16 mouse cellular contexts compared by ENCODE assay signal in the genomic region with DNA sequence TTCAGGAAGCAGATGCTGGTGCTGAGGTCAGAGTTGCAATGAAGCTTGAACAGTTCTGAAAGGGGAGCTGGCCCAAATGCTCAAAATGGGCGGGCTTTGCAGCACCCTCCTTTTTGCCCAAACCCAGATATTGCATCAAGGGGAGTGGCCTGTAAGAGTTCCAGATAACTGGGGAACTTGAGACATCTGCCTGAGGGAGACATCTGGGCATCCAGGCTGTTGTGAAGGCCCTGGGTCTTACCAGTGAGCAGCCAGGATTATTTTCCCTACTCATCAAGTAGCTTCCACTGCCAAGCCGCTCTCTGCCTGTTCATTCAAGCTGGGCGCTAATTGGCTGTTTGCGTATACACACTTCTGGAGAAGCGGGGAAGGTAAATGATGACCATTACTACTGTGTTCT. TPM values are rescaled to one million over a fixed set of nuclear protein-coding genes. Genes with fewer than 3 reads are reported as not detected.
A peak's percentile ranks its signal among the peaks of the same experiment; 100 is the strongest.
DNase-seq lines count a peak whose midpoint lies in the region; ATAC-seq and TF ChIP-seq lines count a peak whose summit lies in the region.
"Had no signal": no experiment of that assay in that cellular context is flagged by ENCODE, and none has a peak within 500 bp of the region (broad histone marks: within the 10 kb centered on the region; RNA-seq: fewer than 3 reads in every experiment).

Gene Il20rb, minus strand, starts transcription at position 358 of the 400 bp plus-strand sequence.

- intact Hi-C loops in heart, postnatal 14 days (cut with DNase I), result no loop called here

- no peaks in the 10 kb centered on the region; the same call in 1 of the 2 replicates for H3K36me3 ChIP-seq in heart, postnatal 0 days (replicated peaks; ENCODE audit: control insufficient read depth, insufficient read depth, low read length)
- 0 out of 2 replicates have a peak, but pooled peaks cover 4% of the 10 kb centered on the region for H3K36me3 ChIP-seq in forebrain, embryonic 13.5 days (ENCODE audit: poor library complexity, severe bottlenecking)
- H3K36me3 ChIP-seq: embryonic facial prominence, embryonic 13.5 days had no signal

- no peak for ATAC-seq in heart, postnatal 0 days (ENCODE audit: insufficient read depth, low read depth)
- ATAC-seq in forebrain, embryonic 13.5 days, result 0 out of 2 replicates have a peak, but pooled peaks have one; percentile 41

- TF ChIP-seq CTCF in cerebellum, adult 2 months (IDR thresholded peaks at IDR 0.05; ENCODE audit: borderline replicate concordance, insufficient read depth, low read depth, low read length), result no peak
- TF ChIP-seq CTCF in heart, postnatal 0 days (IDR thresholded peaks at IDR 0.05; ENCODE audit: low read depth), result no peak

- no peaks in the 10 kb centered on the region for H3K27me3 ChIP-seq in cerebellum, adult 2 months (ENCODE audit: control insufficient read depth, insufficient read depth, low read length)
- H3K27me3 ChIP-seq in heart, postnatal 0 days (ENCODE audit: control insufficient read depth, insufficient read depth, low read length), result no peaks in the 10 kb centered on the region
- H3K27me3 ChIP-seq in forebrain, embryonic 13.5 days, result no peaks in the 10 kb centered on the region
- H3K27me3 ChIP-seq: embryonic facial prominence, embryonic 13.5 days; heart, embryonic 13.5 days; hindbrain, embryonic 13.5 days had no signal

- H3K4me2 ChIP-seq in heart, postnatal 0 days (ENCODE audit: low read depth, low read length), result no peak within 1 kb of the TSS
- H3K4me2 ChIP-seq in forebrain, embryonic 13.5 days, result no peak within 1 kb of the TSS
- H3K4me2 ChIP-seq: embryonic facial prominence, embryonic 13.5 days; heart, embryonic 13.5 days; hindbrain, embryonic 13.5 days had no signal

- no peaks in the 10 kb centered on the region for H3K9me3 ChIP-seq in heart, postnatal 0 days (replicated peaks; ENCODE audit: control insufficient read depth, low read length)
- H3K9me3 ChIP-seq in forebrain, embryonic 13.5 days (replicated peaks), result no peaks in the 10 kb centered on the region
- H3K9me3 ChIP-seq: embryonic facial prominence, embryonic 13.5 days; heart, embryonic 13.5 days; hindbrain, embryonic 13.5 days had no signal

- no peak within 1 kb of the TSS for H3K27ac ChIP-seq in cerebellum, adult 2 months (ENCODE audit: insufficient read depth, low read length)
- peak within 1 kb of the TSS; percentile 39; the same call in 1 of the 2 replicates for H3K27ac ChIP-seq in heart, postnatal 0 days (ENCODE audit: low read depth)
- H3K27ac ChIP-seq in forebrain, embryonic 13.5 days, result no peak within 1 kb of the TSS
- H3K27ac ChIP-seq: embryonic facial prominence, embryonic 13.5 days; hindbrain, embryonic 13.5 days; left cerebral cortex, adult 2 months had no signal

- WGBS in cerebellum, adult 2 months, result 77% methylated on average over 5 of the region's 5 CpGs
- 94% methylated on average over 5 of the region's 5 CpGs for WGBS in heart, postnatal 0 days
- 69% methylated on average over 5 of the region's 5 CpGs for WGBS in forebrain, embryonic 13.5 days

- H3K9ac ChIP-seq in heart, postnatal 0 days (replicated peaks; ENCODE audit: low read depth, low read length), result no peak within 1 kb of the TSS
- no peak within 1 kb of the TSS for H3K9ac ChIP-seq in forebrain, embryonic 13.5 days
- H3K9ac ChIP-seq: embryonic facial prominence, embryonic 13.5 days; heart, embryonic 13.5 days; hindbrain, embryonic 13.5 days had no signal

- no peak for TF ChIP-seq EP300 in heart, postnatal 0 days (IDR thresholded peaks at IDR 0.05; ENCODE audit: low read depth)

- no peak for DNase-seq in cerebellum, adult 2 months
- DNase-seq in cerebellum, adult 9-11 months, result no peak
- no peak for DNase-seq in heart, postnatal 0 days (ENCODE audit: low spot score)
- DNase-seq in heart, postnatal 14 days, result no peak
- peak; percentile 50 for DNase-seq in skeletal muscle tissue, adult 2 months (ENCODE audit: low read depth, low spot score)
- no peak for DNase-seq in thymus, postnatal 14 days
- no peak for DNase-seq in lung, postnatal 4 days
- DNase-seq: adrenal gland, adult 8-10 months; cerebellum, postnatal 25 days; kidney, adult 18-20 months; lung, adult 18-20 months had no signal

- H3K4me3 ChIP-seq in cerebellum, adult 2 months (replicated peaks; ENCODE audit: insufficient read depth, low read depth, low read length), result no peak within 1 kb of the TSS
- no peak within 1 kb of the TSS for H3K4me3 ChIP-seq in heart, postnatal 0 days (ENCODE audit: low read depth, low read length)
- no peak within 1 kb of the TSS for H3K4me3 ChIP-seq in forebrain, embryonic 13.5 days
- H3K4me3 ChIP-seq: embryonic facial prominence, embryonic 13.5 days; heart, embryonic 13.5 days; hindbrain, embryonic 13.5 days; left cerebral cortex, adult 2 months had no signal

- H3K4me1 ChIP-seq in cerebellum, adult 2 months (ENCODE audit: control insufficient read depth, insufficient read depth, low read length), result peaks cover 2% of the 10 kb centered on the region; the same call in 1 of the 2 replicates
- peaks cover 5% of the 10 kb centered on the region for H3K4me1 ChIP-seq in heart, postnatal 0 days (ENCODE audit: control insufficient read depth, insufficient read depth)
- H3K4me1 ChIP-seq in forebrain, embryonic 13.5 days, result peaks cover 7% of the 10 kb centered on the region

- TF ChIP-seq POLR2A in cerebellum, adult 2 months (IDR thresholded peaks at IDR 0.05; ENCODE audit: borderline replicate concordance, insufficient read depth, low read length), result no peak

RNA-seq across cellular contexts. Expression of gene Il20rb, which starts in this region (rescaled TPM):
- 76.5 and 79.5 TPM in 2 replicates for polyA plus RNA-seq in cerebellum, adult 2 months (2012; rRNA removed)
- 1.4 and 3.7 TPM in 2 replicates for total RNA-seq in heart, postnatal 0 days (2014; rRNA removed; ENCODE audit: low replicate concordance)
- 0.84 and 1.7 TPM in 2 replicates for polyA plus RNA-seq in heart, postnatal 0 days (2015; fragmentation: Nextera tagmentation; extraction: Ambion mirVana)
- 1 to 10 TPM; 1.2 to 1.6 TPM for total RNA-seq in heart, postnatal 14 days (2021)
- 0.66 and 0.76 TPM in 2 replicates for polyA plus RNA-seq in forebrain, embryonic 13.5 days (2015; fragmentation: Nextera tagmentation; extraction: Ambion mirVana)

Comparison
In these comparisons a context has a peak if more than half of its experiments do, and no peak if none do; other contexts are left out.
1. RNA of gene Il20rb (polyA plus RNA-seq): 76.5 to 79.5 TPM in cerebellum, adult 2 months; 0.84 to 1.7 TPM in heart, postnatal 0 days and 0.66 to 0.76 TPM in forebrain, embryonic 13.5 days; every median in the first group is over 10 times any median in the second.
2. Peak in ATAC-seq in forebrain, embryonic 13.5 days; RNA of the gene not detected or under 1 TPM.